Mouse (Mus musculus) hindbrain, embryonic 10.5 days (tissue): Measurements from ENCODE around the gene Ndc1. TPM values are rescaled to one million over a fixed set of nuclear protein-coding genes. Genes with fewer than 3 reads are reported as not detected.

Experiments used
- DNase-seq: peaks from one replicate; pipeline ENCODE4 v3.0.0-alpha.2; 2017; ENCODE audit warnings: low spot score
- H3K27ac ChIP-seq: fragments of 300-500 bp; sonication (generic); 2 replicates; pipeline ENCODE4 v1.5.1; 2016; ENCODE audit warnings: mild to moderate bottlenecking, moderate library complexity
- H3K27me3 ChIP-seq: fragments of 300-500 bp; sonication (generic); 2 replicates; pipeline ENCODE4 v1.6.1; 2016; ENCODE audit warnings: mild to moderate bottlenecking; ENCODE audit not compliant: poor library complexity, insufficient read depth, severe bottlenecking
- H3K36me3 ChIP-seq: fragments of 300-500 bp; sonication (generic); 2 replicates; pipeline ENCODE4 v1.6.1; 2016; ENCODE audit warnings: mild to moderate bottlenecking, moderate library complexity
- H3K4me1 ChIP-seq: fragments of 300-500 bp; sonication (generic); replicated peaks from 2 replicates; pipeline ENCODE4 v1.6.1; 2016; ENCODE audit warnings: mild to moderate bottlenecking
- H3K4me3 ChIP-seq: fragments of 300-500 bp; sonication (generic); 2 replicates; pipeline ENCODE4 v1.5.1; 2016; ENCODE audit warnings: mild to moderate bottlenecking, moderate library complexity
- H3K9me3 ChIP-seq: fragments of 300-500 bp; sonication (generic); 2 replicates; pipeline ENCODE4 v1.6.1; 2016; ENCODE audit warnings: mild to moderate bottlenecking, moderate library complexity
- WGBS: fragments of 180-500 bp; shearing (Covaris S2); methylation state at CpG from one replicate; pipeline ENCODE4 v1.1.7; 2016; 5-methylcytosine and 5-hydroxymethylcytosine counted together
- polyA plus RNA-seq: library from polyadenylated mRNA; unstranded; fragments of >200 nt; fragmentation: Nextera tagmentation; extraction: Ambion mirVana; gene quantifications from 2 replicates; pipeline ENCODE4 v1.2.1, GENCODE M21; 2016

Gene Ndc1
- polyA plus RNA-seq, 1 experiment from 2014 or later: 35.1 TPM

- no peaks in the 10 kb centered on the region for H3K4me1 ChIP-seq
- WGBS: 92% methylated on average over 4 of the region's 4 CpGs
- H3K27me3 ChIP-seq: no peaks in the 10 kb centered on the region
- H3K9me3 ChIP-seq: no peaks in the 10 kb centered on the region
- H3K4me3 ChIP-seq: no peak overlapping the region
- peaks cover 94% of the 10 kb centered on the region for H3K36me3 ChIP-seq
- no peak for DNase-seq
- H3K27ac ChIP-seq: no peak overlapping the region
These were observed 7.1 kb downstream of the Ndc1 start for GRCm38 (mm10) chr4:107374677-107375076.

DNA sequence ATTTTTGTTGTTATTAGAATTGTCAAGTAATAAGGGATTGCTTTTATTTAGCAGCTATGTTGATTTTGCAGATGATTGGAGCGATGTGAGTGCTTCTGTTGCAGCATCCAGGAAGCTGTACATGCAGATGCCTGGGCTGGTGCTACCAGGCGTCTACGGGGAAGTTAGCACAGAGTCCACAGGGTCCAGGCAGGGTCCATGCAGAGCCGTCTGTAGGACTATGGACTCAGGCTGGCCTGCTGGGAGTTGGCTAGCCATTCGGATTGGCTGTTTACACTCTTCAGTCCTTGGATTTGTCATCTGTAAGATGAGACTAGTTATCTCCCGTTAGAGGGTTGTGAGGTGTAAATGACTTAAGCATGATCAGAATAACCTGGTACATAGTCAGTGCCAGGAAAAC, 11.4 kb downstream of the Ndc1 start:
- DNase-seq: no peak
- peaks cover 91% of the 10 kb centered on the region for H3K36me3 ChIP-seq
- H3K9me3 ChIP-seq: no peaks in the 10 kb centered on the region
- no peaks in the 10 kb centered on the region for H3K27me3 ChIP-seq
- H3K4me1 ChIP-seq: no peaks in the 10 kb centered on the region
- no peak overlapping the region for H3K27ac ChIP-seq
- H3K4me3 ChIP-seq: no peak overlapping the region
- WGBS: 90% methylated on average over 6 of the region's 6 CpGs

- WGBS: 84% methylated on average over 7 of the region's 7 CpGs
- H3K36me3 ChIP-seq: peaks cover 91% of the 10 kb centered on the region
- no peak for DNase-seq
These were observed 13.3 kb downstream of the Ndc1 start for GRCm38 (mm10) chr4:107380871-107381270.

GRCm38 (mm10) chr4:107387038-107387437, 19.5 kb downstream of the Ndc1 start:
- no peak overlapping the region for H3K27ac ChIP-seq
- WGBS: 97% methylated on average over 4 of the region's 4 CpGs
- H3K9me3 ChIP-seq: no peaks in the 10 kb centered on the region
- DNase-seq: no peak
- no peaks in the 10 kb centered on the region for H3K27me3 ChIP-seq
- H3K4me1 ChIP-seq: no peaks in the 10 kb centered on the region
- H3K36me3 ChIP-seq: peaks cover 97% of the 10 kb centered on the region
- H3K4me3 ChIP-seq: no peak overlapping the region

More at GRCm38 (mm10) chr4:107380871-107381270, 13.3 kb downstream of the Ndc1 start:
- Histone ChIP-seq H3K9me3 (no peaks in the 10 kb centered on the region), H3K4me1 (no peaks in the 10 kb centered on the region), H3K27me3 (no peaks in the 10 kb centered on the region), H3K27ac (no peak overlapping the region), H3K4me3 (no peak overlapping the region)

DNA sequence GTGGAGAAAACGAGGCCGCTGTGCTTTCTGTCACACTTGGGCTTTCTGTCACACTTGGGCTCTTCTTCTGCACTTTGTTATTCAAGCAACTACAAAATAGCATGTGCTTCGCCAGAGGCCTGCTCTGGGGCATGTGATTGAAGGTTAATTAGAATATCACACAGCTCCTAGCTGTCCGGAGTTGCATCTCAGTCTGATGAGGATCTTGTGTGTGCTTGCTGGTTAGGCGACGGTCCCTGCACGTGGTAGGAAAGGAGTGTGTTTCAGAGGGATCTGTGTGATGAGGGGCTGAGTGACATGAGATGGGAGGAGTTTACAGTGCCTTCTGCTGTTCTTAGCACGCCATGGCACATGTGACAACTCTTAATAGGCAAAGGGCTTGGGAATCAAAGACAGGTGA, 19.9 kb downstream of the Ndc1 start:
- H3K27ac ChIP-seq: no peak overlapping the region
- H3K27me3 ChIP-seq: no peaks in the 10 kb centered on the region
- H3K4me3 ChIP-seq: no peak overlapping the region
- WGBS: 96% methylated on average over 8 of the region's 8 CpGs
- no peak for DNase-seq
- peaks cover 97% of the 10 kb centered on the region for H3K36me3 ChIP-seq
- no peaks in the 10 kb centered on the region for H3K4me1 ChIP-seq
- no peaks in the 10 kb centered on the region for H3K9me3 ChIP-seq

GRCm38 (mm10) chr4:107388291-107388690, 20.7 kb downstream of the Ndc1 start:
- H3K4me1 ChIP-seq: no peaks in the 10 kb centered on the region
- no peak overlapping the region for H3K27ac ChIP-seq
- H3K27me3 ChIP-seq: no peaks in the 10 kb centered on the region
- peaks cover 97% of the 10 kb centered on the region for H3K36me3 ChIP-seq
- no peaks in the 10 kb centered on the region for H3K9me3 ChIP-seq
- no peak for DNase-seq
- H3K4me3 ChIP-seq: no peak overlapping the region
- WGBS: 98% methylated on average over 2 of the region's 2 CpGs

DNA sequence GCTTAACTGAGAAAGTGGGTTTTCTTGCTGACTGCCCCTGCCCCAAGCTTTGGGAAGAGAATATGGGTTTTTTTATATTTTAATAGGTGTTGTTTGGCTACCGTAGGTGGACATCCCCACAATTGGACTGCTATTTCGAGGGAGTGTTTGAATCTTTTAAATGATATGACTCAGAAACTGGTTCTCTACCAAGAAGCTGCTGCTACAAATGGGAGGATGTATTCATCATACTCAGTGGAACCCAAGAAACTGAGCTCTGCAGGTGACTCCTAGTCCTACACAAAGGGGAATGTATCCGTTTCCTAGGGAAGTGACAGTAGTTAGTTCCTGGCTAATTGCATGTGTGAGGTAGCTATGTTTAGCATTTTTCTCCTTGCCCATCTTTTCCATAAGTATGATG, 21.8 kb downstream of the Ndc1 start:
- Histone ChIP-seq H3K27ac (no peak overlapping the region), H3K4me3 (no peak overlapping the region), H3K36me3 (peaks cover 97% of the 10 kb centered on the region), H3K9me3 (no peaks in the 10 kb centered on the region), H3K4me1 (no peaks in the 10 kb centered on the region), H3K27me3 (no peaks in the 10 kb centered on the region)
- WGBS: 96% methylated on average over 3 of the region's 3 CpGs
- DNase-seq: no peak

- Histone ChIP-seq H3K36me3 (peaks cover 99% of the 10 kb centered on the region), H3K27ac (no peak overlapping the region), H3K27me3 (no peaks in the 10 kb centered on the region), H3K4me3 (no peak overlapping the region), H3K4me1 (no peaks in the 10 kb centered on the region), H3K9me3 (no peaks in the 10 kb centered on the region)
- no peak for DNase-seq
- 97% methylated on average over 2 of the region's 2 CpGs for WGBS
These were observed 26.2 kb downstream of the Ndc1 start for GRCm38 (mm10) chr4:107393771-107394170.

DNA sequence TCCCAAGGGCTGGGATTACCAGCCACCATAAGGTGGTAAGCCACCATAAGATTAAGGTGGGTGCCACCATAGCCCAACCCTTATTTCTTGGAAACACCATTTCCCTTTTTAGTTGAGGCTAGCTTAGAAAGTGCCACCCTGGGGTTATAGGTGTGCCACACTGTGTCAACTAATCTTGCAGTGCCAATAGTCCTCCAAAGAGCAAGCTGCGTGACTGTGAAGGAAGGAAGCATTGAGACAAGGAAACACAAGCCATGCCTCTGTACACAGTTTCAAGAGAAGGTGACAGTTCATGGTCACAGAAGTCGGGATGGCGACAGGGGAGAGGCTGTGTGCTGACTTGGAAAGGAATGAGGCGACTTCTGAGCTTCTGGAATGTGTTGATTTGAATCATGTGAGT, 52.6 kb downstream of the Ndc1 start:
- DNase-seq: no peak
- Histone ChIP-seq H3K27me3 (peaks cover 12% of the 10 kb centered on the region), H3K9me3 (no peaks in the 10 kb centered on the region), H3K27ac (no peak overlapping the region), H3K36me3 (peaks cover 37% of the 10 kb centered on the region), H3K4me1 (peaks cover 11% of the 10 kb centered on the region; the same call in 1 of the 2 replicates), H3K4me3 (no peak overlapping the region)
- 88% methylated on average over 4 of the region's 4 CpGs for WGBS

- H3K27ac ChIP-seq: no peak overlapping the region
- H3K4me3 ChIP-seq: peak overlapping the region; percentile 39
- H3K9me3 ChIP-seq: no peaks in the 10 kb centered on the region
- H3K36me3 ChIP-seq: peaks cover 23% of the 10 kb centered on the region
- WGBS: 2% methylated on average over 14 of the region's 14 CpGs
- DNase-seq: no peak
- H3K4me1 ChIP-seq: peaks cover 11% of the 10 kb centered on the region; the same call in 1 of the 2 replicates
- H3K27me3 ChIP-seq: peaks cover 14% of the 10 kb centered on the region
These were observed 54.1 kb downstream of the Ndc1 start for GRCm38 (mm10) chr4:107421711-107422110.

DNA sequence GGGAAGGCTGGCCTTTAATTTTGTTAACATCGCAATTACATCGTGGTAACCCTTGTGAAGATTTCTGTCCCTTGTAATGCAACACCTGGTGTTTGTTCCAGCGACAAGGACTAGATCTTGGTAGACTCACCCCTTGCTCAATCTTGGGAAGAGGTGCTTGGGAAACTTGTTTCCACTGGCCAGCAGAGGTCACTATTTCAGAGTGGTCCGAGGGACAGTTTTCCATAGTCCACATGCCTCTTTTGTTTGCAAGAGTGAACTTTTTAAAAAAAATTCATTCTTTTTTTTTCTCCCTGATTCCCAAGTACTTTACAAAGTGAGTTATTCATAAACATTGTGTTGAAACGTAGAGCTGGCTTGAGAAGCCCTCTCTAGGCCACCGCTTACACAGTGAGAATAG, 54.6 kb downstream of the Ndc1 start:
- WGBS: 22% methylated on average over 6 of the region's 6 CpGs
- Histone ChIP-seq H3K4me3 (no peak overlapping the region), H3K36me3 (peaks cover 19% of the 10 kb centered on the region), H3K27me3 (peaks cover 14% of the 10 kb centered on the region), H3K4me1 (peaks cover 11% of the 10 kb centered on the region; the same call in 1 of the 2 replicates), H3K9me3 (no peaks in the 10 kb centered on the region), H3K27ac (no peak overlapping the region)
- peak; percentile 54 for DNase-seq

GRCm38 (mm10) chr4:107425616-107426015, 58.0 kb downstream of the Ndc1 start:
- no peak overlapping the region for H3K27ac ChIP-seq
- H3K4me1 ChIP-seq: peaks cover 11% of the 10 kb centered on the region; the same call in 1 of the 2 replicates
- no peaks in the 10 kb centered on the region for H3K36me3 ChIP-seq
- H3K27me3 ChIP-seq: peaks cover 14% of the 10 kb centered on the region
- DNase-seq: no peak
- no peaks in the 10 kb centered on the region for H3K9me3 ChIP-seq
- no peak overlapping the region for H3K4me3 ChIP-seq
- 94% methylated on average over 12 of the region's 12 CpGs for WGBS

DNA sequence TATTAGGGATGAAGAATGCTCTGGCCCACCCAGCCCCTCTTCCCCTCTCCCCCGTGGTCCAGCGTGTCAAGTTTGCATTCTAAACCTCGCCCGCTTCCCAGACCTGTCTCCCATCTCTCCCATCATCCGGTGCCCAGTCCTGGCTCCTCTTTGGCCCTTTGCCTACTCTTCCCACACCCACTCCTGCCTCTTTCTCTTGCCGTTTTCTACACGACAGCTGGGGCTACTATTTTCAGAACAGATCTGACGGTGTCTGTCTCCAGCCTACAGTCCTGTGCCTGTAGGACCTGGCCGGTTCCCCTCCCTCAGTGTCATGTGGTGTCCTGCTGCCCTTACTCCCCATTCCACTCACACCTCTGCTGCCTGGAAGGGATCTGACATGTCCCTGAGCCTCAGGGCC, 59.0 kb downstream of the Ndc1 start:
- Histone ChIP-seq H3K9me3 (no peaks in the 10 kb centered on the region), H3K27me3 (peaks cover 4% of the 10 kb centered on the region; the same call in 1 of the 2 replicates), H3K4me1 (peaks cover 5% of the 10 kb centered on the region; the same call in 1 of the 2 replicates), H3K36me3 (no peaks in the 10 kb centered on the region), H3K27ac (no peak overlapping the region), H3K4me3 (no peak overlapping the region)
- no peak for DNase-seq
- 83% methylated on average over 9 of the region's 9 CpGs for WGBS

GRCm38 (mm10) chr4:107432717-107433116, 65.1 kb downstream of the Ndc1 start:
- Histone ChIP-seq H3K4me1 (peaks cover 23% of the 10 kb centered on the region), H3K27ac (no peak overlapping the region), H3K4me3 (no peak overlapping the region), H3K27me3 (peaks cover 58% of the 10 kb centered on the region), H3K36me3 (no peaks in the 10 kb centered on the region), H3K9me3 (no peaks in the 10 kb centered on the region)
- DNase-seq: no peak
- 89% methylated on average over 5 of the region's 5 CpGs for whole genome bisulfite sequencing
